In the genomic region with DNA sequence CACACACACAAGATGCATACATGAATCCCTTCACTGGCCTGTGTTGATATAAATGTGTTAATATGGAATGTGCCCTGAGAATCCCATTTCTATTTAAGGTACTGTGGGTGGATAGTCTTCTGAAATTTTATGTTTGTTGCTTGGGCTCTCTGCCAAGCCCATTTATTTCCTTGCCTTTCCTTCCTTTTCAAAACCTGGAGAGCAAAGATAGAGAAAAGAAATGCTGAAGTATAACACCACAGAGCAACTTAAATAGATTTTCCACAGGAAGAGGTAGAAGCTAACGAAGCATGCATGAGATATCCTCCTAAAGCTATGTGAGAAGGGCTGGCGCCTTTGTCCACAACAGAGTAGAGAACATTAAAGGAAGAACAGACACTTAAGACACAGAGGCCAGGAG, we compare ENCODE assay signal across 19 mouse cellular contexts. TPM values are rescaled to one million over a fixed set of nuclear protein-coding genes. Genes with fewer than 3 reads are reported as not detected.
DNase-seq lines count a peak whose midpoint lies in the region; ATAC-seq lines count a peak whose summit lies in the region.
"Had no signal": no experiment of that assay in that cellular context is flagged by ENCODE, and none has a peak within 500 bp of the region (broad histone marks: within the 10 kb centered on the region; RNA-seq: fewer than 3 reads in every experiment).

No protein-coding gene starts in this region.

- 33% methylated on average over 2 of the region's 2 CpGs for WGBS in liver, embryonic 16.5 days (ENCODE audit: insufficient replicate concordance)
- 53% methylated on average over 2 of the region's 2 CpGs for WGBS in liver, embryonic 12.5 days (ENCODE audit: insufficient replicate concordance)

- H3K9me3 ChIP-seq in liver, embryonic 16.5 days (replicated peaks; ENCODE audit: control insufficient read depth, low read length) = no peaks in the 10 kb centered on the region
- no peaks in the 10 kb centered on the region for H3K9me3 ChIP-seq in liver, embryonic 12.5 days (replicated peaks)
- H3K9me3 ChIP-seq: hindbrain, embryonic 15.5 days had no signal

- H3K4me1 ChIP-seq in liver, embryonic 16.5 days (ENCODE audit: control insufficient read depth, low read depth, low read length) = no peaks in the 10 kb centered on the region
- H3K4me1 ChIP-seq in liver, embryonic 12.5 days = no peaks in the 10 kb centered on the region
- H3K4me1 ChIP-seq: hindbrain, embryonic 15.5 days had no signal

- H3K4me2 ChIP-seq in liver, embryonic 16.5 days (ENCODE audit: low read depth, low read length) = no peak overlapping the region
- H3K4me2 ChIP-seq in liver, embryonic 12.5 days = no peak overlapping the region
- H3K4me2 ChIP-seq: hindbrain, embryonic 15.5 days had no signal

- DNase-seq in frontal cortex, postnatal 36 days (ENCODE audit: low spot score in 2 of 2) = peak; percentile 2 to 37
- DNase-seq in frontal cortex, postnatal 14 days (ENCODE audit: low spot score in 2 of 2) = no peak
- DNase-seq in 416B (ENCODE audit: low read depth) = peak; percentile 95
- no peak for DNase-seq in spleen, postnatal 10 days (ENCODE audit: low spot score in 2 of 2)
- DNase-seq: adrenal gland, adult 2 months; cerebellum, adult 2 months; heart, adult 2 months; heart, postnatal 10 days; kidney, postnatal 25 days; lung, postnatal 10 days; midbrain, embryonic 14.5 days had no signal

- no peak overlapping the region for H3K4me3 ChIP-seq in liver, embryonic 16.5 days (ENCODE audit: low read depth, low read length)
- H3K4me3 ChIP-seq in liver, embryonic 12.5 days = no peak overlapping the region
- H3K4me3 ChIP-seq: heart, adult 2 months; hindbrain, embryonic 15.5 days had no signal

- H3K9ac ChIP-seq in liver, embryonic 16.5 days (ENCODE audit: low read depth, low read length) = no peak overlapping the region
- no peak overlapping the region for H3K9ac ChIP-seq in liver, embryonic 12.5 days
- H3K9ac ChIP-seq: hindbrain, embryonic 15.5 days had no signal

- no peaks in the 10 kb centered on the region for H3K36me3 ChIP-seq in liver, embryonic 16.5 days (ENCODE audit: control insufficient read depth, insufficient read depth)
- H3K36me3 ChIP-seq in liver, embryonic 12.5 days = no peaks in the 10 kb centered on the region
- H3K36me3 ChIP-seq: hindbrain, embryonic 15.5 days had no signal

- ATAC-seq in liver, embryonic 16.5 days (ENCODE audit: low read depth) = peak; percentile 30; the same call in 1 of the 2 replicates
- no peak for ATAC-seq in liver, embryonic 12.5 days
- ATAC-seq in hematopoietic stem cell, adult 5-6 weeks (replicated peaks in 1 of 2; ENCODE audit: insufficient read depth in 1 of 2, low FRiP score in 2 of 2, low TSS enrichment in 1 of 2, low read depth in 1 of 2, poor library complexity in 2 of 2, severe bottlenecking in 2 of 2) = peak; percentile 46 to 82; a peak in 3 of 4 replicates
- no peak for ATAC-seq in cerebellum, adult (ENCODE audit: insufficient number of reproducible peaks, low FRiP score, low TSS enrichment)
- ATAC-seq: forebrain, embryonic 14.5 days; intestine, postnatal 0 days had no signal

- H3K27ac ChIP-seq in liver, embryonic 16.5 days (ENCODE audit: low read length) = no peak overlapping the region
- H3K27ac ChIP-seq in liver, embryonic 12.5 days = no peak overlapping the region
- H3K27ac ChIP-seq: heart, adult 2 months; hindbrain, embryonic 15.5 days had no signal

- no peaks in the 10 kb centered on the region for H3K27me3 ChIP-seq in liver, embryonic 16.5 days (ENCODE audit: control insufficient read depth, insufficient read depth, low read depth, low read length)
- no peaks in the 10 kb centered on the region for H3K27me3 ChIP-seq in liver, embryonic 12.5 days (replicated peaks)
- H3K27me3 ChIP-seq: hindbrain, embryonic 15.5 days had no signal

RNA-seq across cellular contexts. Expression of a gene that starts 5.3 kb away (rescaled TPM):
- polyA plus RNA-seq in liver, embryonic 16.5 days (2015; fragmentation: Nextera tagmentation; extraction: Ambion mirVana) = 0.75 and 1.2 TPM in 2 replicates
- 0.38 and 0.41 TPM in 2 replicates for polyA plus RNA-seq in liver, embryonic 12.5 days (2016; fragmentation: Nextera tagmentation; extraction: Ambion mirVana)
- total RNA-seq in hematopoietic stem cell, adult 5-6 weeks (2017) = 4.6 and 5.0 TPM in 2 replicates
- polyA plus RNA-seq: brain, embryonic 14.5 days; cerebellum, adult 2 months; forebrain, embryonic 14.5 days; hindbrain, embryonic 15.5 days; midbrain, embryonic 14.5 days had no signal

RNA-seq across cellular contexts. Expression of a gene that starts 41.9 kb away (rescaled TPM):
- polyA plus RNA-seq in liver, embryonic 16.5 days (2015; fragmentation: Nextera tagmentation; extraction: Ambion mirVana) = 15.3 and 19.1 TPM in 2 replicates
- polyA plus RNA-seq in liver, embryonic 12.5 days (2016; fragmentation: Nextera tagmentation; extraction: Ambion mirVana) = 6.2 and 7.0 TPM in 2 replicates
- total RNA-seq in hematopoietic stem cell, adult 5-6 weeks (2017) = 1.2 and 5.4 TPM in 2 replicates

RNA-seq across cellular contexts. Expression of a gene that starts 48.0 kb away (rescaled TPM):
- 11.8 and 13.4 TPM in 2 replicates for polyA plus RNA-seq in liver, embryonic 16.5 days (2015; fragmentation: Nextera tagmentation; extraction: Ambion mirVana)
- 2.0 and 3.2 TPM in 2 replicates for polyA plus RNA-seq in liver, embryonic 12.5 days (2016; fragmentation: Nextera tagmentation; extraction: Ambion mirVana)
- total RNA-seq in hematopoietic stem cell, adult 5-6 weeks (2017) = 176 and 193 TPM in 2 replicates

Comparison
In these comparisons a context has a peak if more than half of its experiments do, and no peak if none do; other contexts are left out.
1. DNase-seq: peak in frontal cortex, postnatal 36 days (2 of 2) and 416B (single experiment); none in frontal cortex, postnatal 14 days (0 of 2) and spleen, postnatal 10 days (0 of 2).
2. ATAC-seq: peak in liver, embryonic 16.5 days (single experiment) and hematopoietic stem cell, adult 5-6 weeks (2 of 2); none in liver, embryonic 12.5 days (single experiment) and cerebellum, adult (single experiment).